Mouse (Mus musculus): ENCODE data around the gene Polr3a.
"Not testable (repeated sequence)": the region's sequence is repeated elsewhere in the genome, so short reads cannot be mapped to it uniquely, and the experiment has no call there.

The Polr3a gene

DNA sequence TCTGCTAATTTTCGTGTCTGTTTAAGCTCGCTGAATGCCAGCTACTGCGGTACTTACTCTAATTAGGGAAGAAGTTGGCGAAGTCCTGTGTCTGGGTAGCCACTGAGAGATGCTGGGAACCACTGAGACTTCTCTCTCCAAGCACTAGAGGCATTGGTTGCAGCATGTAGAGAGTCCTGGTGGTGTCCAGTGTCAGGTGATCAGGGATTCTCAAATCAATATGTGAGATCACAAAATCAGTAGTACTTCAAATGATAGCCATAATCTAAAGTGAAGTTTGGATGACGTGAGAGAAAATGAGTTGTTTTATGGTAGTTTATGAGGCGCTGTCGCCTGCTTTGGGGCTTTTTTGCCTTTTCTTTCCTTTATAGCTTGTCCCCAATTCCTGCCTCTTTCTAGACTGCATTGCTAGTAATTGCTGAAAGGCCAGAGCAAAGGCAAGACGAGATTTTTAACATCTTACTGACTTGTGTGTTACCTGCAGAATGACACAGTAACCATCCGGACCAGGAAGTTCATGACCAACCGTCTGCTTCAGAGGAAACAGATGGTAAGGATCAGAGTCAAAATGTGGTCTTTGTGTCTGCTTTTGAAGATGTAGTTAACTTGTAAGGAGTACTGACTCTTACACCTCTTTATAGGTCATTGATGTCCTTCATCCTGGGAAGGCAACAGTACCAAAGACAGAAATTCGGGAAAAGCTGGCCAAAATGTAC is 4.6 kb upstream of the Polr3a start:
- DNase-seq (ENCODE audit: low spot score), result no peak

DNA sequence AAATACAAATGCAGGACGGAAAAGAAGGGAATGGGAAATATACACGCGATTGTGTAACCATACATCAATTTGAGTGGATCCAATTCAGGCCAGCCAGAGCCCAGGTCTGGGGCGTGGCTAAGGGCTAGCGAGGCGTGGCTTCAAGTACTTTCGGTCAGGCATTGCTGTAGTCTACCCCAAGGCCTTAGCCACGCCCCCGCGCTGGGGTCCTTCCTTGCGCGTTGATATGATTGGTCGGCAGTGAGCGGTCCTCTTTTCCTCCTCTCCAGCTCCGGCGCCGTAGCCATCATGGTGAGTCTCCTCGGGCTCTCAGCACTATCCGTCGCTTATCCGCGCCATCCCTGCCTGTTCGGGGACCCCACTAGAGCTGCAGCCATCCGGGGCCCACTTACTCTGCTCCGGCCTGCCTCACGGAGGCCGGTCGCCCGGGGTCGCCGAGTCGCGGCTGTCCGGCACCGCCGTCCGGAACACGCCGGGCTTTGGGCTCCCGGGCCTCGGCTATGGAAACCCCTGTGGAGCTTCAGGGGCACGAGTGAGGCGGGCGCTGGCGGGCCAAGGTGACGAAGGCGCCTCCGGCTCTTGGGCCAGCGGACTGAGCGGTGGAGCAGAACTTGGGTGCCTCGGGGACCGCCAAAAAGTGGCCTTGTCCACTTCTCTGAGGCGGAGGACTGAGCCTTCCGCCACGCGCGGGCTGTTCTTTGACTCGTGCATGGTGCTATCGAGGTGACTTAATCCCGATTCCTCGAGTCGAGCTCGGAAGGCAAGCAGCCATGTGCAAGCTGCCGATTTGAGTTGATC is 3.8 kb upstream of the Polr3a start:
- peak; percentile 89 for DNase-seq (ENCODE audit: low spot score)

DNA sequence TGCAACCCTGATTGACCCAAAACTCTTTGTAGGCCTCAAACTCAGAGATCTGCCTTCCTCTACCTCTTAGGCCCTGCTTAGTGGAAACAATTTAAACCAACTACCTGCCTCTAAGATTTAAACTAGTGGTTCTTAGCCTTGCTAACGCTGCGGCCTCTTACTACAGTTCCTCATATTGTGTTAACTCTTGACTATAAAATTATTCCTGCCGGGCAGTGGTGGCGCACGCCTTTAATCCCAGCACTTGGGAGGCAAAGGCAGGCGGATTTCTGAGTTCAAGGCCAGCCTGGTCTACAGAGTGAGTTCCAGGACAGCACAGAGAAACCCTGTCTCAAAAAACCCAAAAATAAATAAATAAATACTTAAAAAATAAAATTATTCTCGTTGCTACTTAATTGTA is 2.9 kb upstream of the Polr3a start:
- not testable (repeated sequence) for DNase-seq (ENCODE audit: low spot score)

DNA sequence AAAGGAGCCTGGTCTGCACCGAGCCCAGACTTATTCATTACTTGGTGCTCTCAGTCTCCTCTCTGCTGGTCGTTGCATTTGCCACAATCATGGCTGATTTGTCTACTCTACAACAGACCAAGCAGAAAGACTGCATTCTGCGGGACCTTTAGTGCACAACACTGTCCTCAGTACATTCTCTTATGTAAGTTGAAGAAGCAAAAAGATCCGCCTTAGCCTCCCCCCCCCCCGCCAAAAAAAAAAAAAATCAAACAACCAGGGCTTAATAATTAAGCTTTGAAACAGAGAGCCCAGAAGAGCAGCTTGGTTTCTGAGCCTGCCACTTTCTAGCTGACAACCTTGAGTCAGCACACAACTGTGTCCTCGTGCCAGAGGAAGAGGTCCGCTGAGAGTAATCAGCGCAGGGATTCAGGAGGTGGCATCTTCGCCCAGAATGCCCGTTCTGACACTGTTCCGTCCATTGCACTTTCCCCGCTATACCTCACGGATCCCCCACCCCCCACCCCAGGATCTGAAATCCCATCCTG is 554 bp downstream of the Polr3a start:
- DNase-seq (ENCODE audit: low spot score), result no peak

DNA sequence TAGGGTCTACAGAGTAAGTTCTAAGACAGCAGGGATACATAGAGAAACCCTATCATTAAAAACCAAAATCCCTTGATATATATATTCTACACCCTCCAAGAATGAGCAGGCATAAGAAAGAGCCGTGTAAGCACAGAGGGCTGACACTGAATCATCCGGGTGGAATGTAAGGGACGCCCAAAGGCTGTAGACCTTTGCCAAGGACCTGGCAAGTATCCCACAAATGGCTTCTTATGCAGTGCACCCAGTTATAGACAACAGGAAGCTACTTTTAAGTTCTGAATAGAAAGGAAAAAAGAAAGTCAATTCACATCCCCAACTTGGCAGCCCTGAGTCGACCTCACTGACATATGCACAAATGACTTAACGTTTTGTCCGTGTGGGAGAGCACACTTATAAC is 18.1 kb downstream of the Polr3a start:
- no peak for DNase-seq (ENCODE audit: low spot score)

DNA sequence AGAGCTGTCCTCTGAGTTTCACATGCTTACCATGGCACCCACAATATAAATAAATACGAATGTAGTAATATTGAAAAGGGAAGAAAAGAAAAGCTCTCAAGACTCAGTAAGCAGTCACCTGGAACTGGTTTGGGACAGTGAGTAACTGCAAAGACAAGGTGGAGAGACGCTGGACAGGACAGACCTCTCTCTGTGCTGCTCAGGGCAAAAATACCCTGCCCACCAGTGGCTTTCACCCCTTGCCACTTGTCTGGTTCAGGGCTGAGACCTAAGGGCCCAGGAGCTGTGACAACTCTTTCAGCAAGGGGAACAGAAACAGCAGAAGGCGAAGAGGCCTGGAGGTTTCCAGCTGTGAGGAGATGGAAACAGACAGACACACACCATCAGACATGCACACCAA is 28.7 kb downstream of the Polr3a start:
- no peak for DNase-seq (ENCODE audit: low spot score)

DNA sequence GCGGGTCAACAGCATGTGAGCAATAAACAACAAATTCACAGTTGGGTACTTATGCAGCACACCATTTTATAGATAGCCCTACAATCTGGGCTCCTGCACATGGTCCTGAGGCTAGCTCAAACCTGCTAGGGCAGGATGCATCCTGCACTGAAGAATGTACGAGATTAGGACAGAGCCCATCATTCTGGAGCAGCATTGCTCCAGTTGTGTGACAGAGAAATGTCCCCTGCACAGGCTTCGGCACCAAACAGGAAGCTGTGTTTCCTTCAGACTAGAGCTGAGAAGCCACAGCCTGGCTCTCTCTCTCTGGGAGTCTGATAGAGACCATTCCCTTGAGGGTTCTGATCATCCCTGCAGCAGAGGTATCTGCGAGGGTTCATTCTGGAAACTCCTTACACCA is 43.3 kb downstream of the Polr3a start:
- DNase-seq (ENCODE audit: low spot score), result not testable (repeated sequence)
